Mouse (Mus musculus) MEL (cell line): Measurements from ENCODE around the gene Idh3b.

ENCODE experiments used
- CHD1 ChIP-seq: IDR thresholded peaks from 2 replicates; pipeline ENCODE4 v1.6.1; 2012; ENCODE audit warnings: low read depth, mild to moderate bottlenecking, inconsistent platforms, low read length, improper control_type of control experiment
- CTCF ChIP-seq, 3 experiments: IDR thresholded peaks in 2 of 3; conservative IDR thresholded peaks in 1 of 3; 2 replicates each; pipeline ENCODE4 v1.5.1; 2011 to 2012; ENCODE audit warnings: low read length in 3 of 3, low read depth in 2 of 3, mild to moderate bottlenecking in 2 of 3, improper control_type of control experiment in 1 of 3, inconsistent platforms in 1 of 3, mixed read lengths in 1 of 3, moderate library complexity in 1 of 3; ENCODE audit not compliant: control insufficient read depth in 1 of 3, insufficient read depth in 1 of 3, poor library complexity in 1 of 3, severe bottlenecking in 1 of 3
- ELF1 ChIP-seq: IDR thresholded peaks from 2 replicates; pipeline ENCODE4 v1.6.1; 2014; ENCODE audit warnings: low read depth, mild to moderate bottlenecking, inconsistent platforms, low read length, improper control_type of control experiment, moderate library complexity
- EP300 ChIP-seq, 2 experiments: IDR thresholded peaks; 2 replicates each; pipeline ENCODE4 v1.6.1; 2011; ENCODE audit warnings: improper control_type of control experiment in 2 of 2, low read length in 2 of 2, low read depth in 1 of 2, mild to moderate bottlenecking in 1 of 2
- GATA1 ChIP-seq: IDR thresholded peaks from 2 replicates; pipeline ENCODE4 v1.6.1; 2011; ENCODE audit warnings: low read depth, low read length, improper control_type of control experiment
- MAFK ChIP-seq: IDR thresholded peaks from 2 replicates; pipeline ENCODE4 v1.6.1; 2011; ENCODE audit warnings: low read depth, mild to moderate bottlenecking, low read length, improper control_type of control experiment, borderline replicate concordance
- MAX ChIP-seq: IDR thresholded peaks from 2 replicates; pipeline ENCODE4 v1.6.1; 2011; ENCODE audit warnings: low read length, improper control_type of control experiment
- MAZ ChIP-seq: IDR thresholded peaks from 2 replicates; pipeline ENCODE4 v1.6.1; 2012; ENCODE audit warnings: low read depth, mild to moderate bottlenecking, inconsistent platforms, low read length, improper control_type of control experiment
- MEF2A ChIP-seq: IDR thresholded peaks from 2 replicates; pipeline ENCODE4 v1.6.1; 2014; ENCODE audit warnings: low read depth, mild to moderate bottlenecking, inconsistent platforms, low read length, improper control_type of control experiment; ENCODE audit not compliant: poor library complexity, insufficient replicate concordance, severe bottlenecking; ENCODE audit errors: extremely low read depth
- POLR2A ChIP-seq, 2 experiments: IDR thresholded peaks; 2 replicates each; pipeline ENCODE4 v1.6.1; 2011 to 2012; ENCODE audit warnings: low read length in 2 of 2, mild to moderate bottlenecking in 2 of 2, control low read depth in 1 of 2, improper control_type of control experiment in 1 of 2, low read depth in 1 of 2, moderate library complexity in 1 of 2; ENCODE audit not compliant: control insufficient read depth in 1 of 2, insufficient read depth in 1 of 2, poor library complexity in 1 of 2
- POLR2AphosphoS2 ChIP-seq: IDR thresholded peaks from 2 replicates; pipeline ENCODE4 v1.6.1; 2011; ENCODE audit warnings: low read length, improper control_type of control experiment
- POLR2AphosphoS5 ChIP-seq: IDR thresholded peaks from 2 replicates; pipeline ENCODE4 v1.6.1; 2012; ENCODE audit warnings: low read depth, borderline replicate concordance, mild to moderate bottlenecking, inconsistent platforms, low read length, moderate library complexity, mixed read lengths
- USF1 ChIP-seq: IDR thresholded peaks from 2 replicates; pipeline ENCODE4 v1.6.1; 2014; ENCODE audit warnings: low read depth, mild to moderate bottlenecking, inconsistent platforms, low read length, improper control_type of control experiment, moderate library complexity

DNA sequence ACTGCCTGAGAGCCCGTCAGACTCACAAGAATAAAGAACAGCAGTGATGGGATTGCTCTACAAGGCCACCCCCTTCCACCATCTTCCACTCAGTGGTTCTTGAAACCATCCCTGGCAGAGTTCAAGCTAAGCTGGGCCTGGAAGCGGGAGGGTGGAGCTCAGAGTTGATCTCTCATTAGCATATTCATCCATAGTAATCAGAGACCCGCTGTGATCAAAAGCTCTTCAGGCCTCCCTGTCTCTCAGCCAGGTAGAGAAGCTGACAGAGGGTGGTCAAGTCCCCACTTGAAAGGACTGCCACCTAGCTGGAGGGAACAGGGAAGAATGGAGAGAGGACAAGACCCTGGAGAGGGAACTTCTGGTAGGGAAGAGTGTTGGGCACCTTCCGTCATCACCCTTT, 18.7 kb upstream of the Idh3b start:
- no peak for TF ChIP-seq EP300 (IDR thresholded peaks at IDR 0.05; ENCODE audit: low read depth in 1 of 2, low read length in 2 of 2)
- no peak for TF ChIP-seq MAZ
- no peak for TF ChIP-seq POLR2AphosphoS2
- TF ChIP-seq MAX: no peak
- TF ChIP-seq CTCF (IDR thresholded peaks at IDR 0.05 in 2 of 3, conservative IDR thresholded peaks at IDR 0.05 in 1 of 3; ENCODE audit: control insufficient read depth in 1 of 3, insufficient read depth in 1 of 3, low read depth in 2 of 3, low read length in 3 of 3, poor library complexity in 1 of 3, severe bottlenecking in 1 of 3): no peak
- TF ChIP-seq GATA1: no peak
- no peak for TF ChIP-seq MEF2A
- no peak for TF ChIP-seq POLR2A (IDR thresholded peaks at IDR 0.05; ENCODE audit: control insufficient read depth in 1 of 2, insufficient read depth in 1 of 2, low read depth in 1 of 2, low read length in 2 of 2, poor library complexity in 1 of 2)
- TF ChIP-seq ELF1: no peak
- no peak for TF ChIP-seq POLR2AphosphoS5
- TF ChIP-seq USF1: no peak
- TF ChIP-seq MAFK: no peak
- no peak for TF ChIP-seq CHD1
